Mouse (Mus musculus) bone marrow, adult 2 months (tissue): ENCODE data around the gene Gzf1.

ENCODE experiments used
- CTCF ChIP-seq: fragments of 200-500 bp; IDR thresholded peaks from 2 replicates; pipeline ENCODE4 v1.5.1; 2011; ENCODE audit warnings: low read length, control low read depth; ENCODE audit not compliant: control insufficient read depth, insufficient read depth
- POLR2A ChIP-seq: fragments of 200-500 bp; IDR thresholded peaks from 2 replicates; pipeline ENCODE4 v1.6.1; 2011; ENCODE audit warnings: low read depth, mild to moderate bottlenecking, control low read depth, low read length, borderline replicate concordance; ENCODE audit not compliant: control insufficient read depth

GRCm38 (mm10) chr2:148650587-148651357, 30.1 kb upstream of the Gzf1 start:
- TF ChIP-seq CTCF, result no peak
- no peak for TF ChIP-seq POLR2A
